Mouse (Mus musculus) thymus, postnatal 14 days (tissue): ENCODE measurements around the gene Brca1.
A peak's percentile ranks its signal among the peaks of the same experiment; 100 is the strongest.
"Not testable (repeated sequence)": the region's sequence is repeated elsewhere in the genome, so short reads cannot be mapped to it uniquely, and the experiment has no call there.

ENCODE experiments used
- DNase-seq: peaks from one replicate; pipeline ENCODE4 v3.0.0; 2021

Gene Brca1

DNA sequence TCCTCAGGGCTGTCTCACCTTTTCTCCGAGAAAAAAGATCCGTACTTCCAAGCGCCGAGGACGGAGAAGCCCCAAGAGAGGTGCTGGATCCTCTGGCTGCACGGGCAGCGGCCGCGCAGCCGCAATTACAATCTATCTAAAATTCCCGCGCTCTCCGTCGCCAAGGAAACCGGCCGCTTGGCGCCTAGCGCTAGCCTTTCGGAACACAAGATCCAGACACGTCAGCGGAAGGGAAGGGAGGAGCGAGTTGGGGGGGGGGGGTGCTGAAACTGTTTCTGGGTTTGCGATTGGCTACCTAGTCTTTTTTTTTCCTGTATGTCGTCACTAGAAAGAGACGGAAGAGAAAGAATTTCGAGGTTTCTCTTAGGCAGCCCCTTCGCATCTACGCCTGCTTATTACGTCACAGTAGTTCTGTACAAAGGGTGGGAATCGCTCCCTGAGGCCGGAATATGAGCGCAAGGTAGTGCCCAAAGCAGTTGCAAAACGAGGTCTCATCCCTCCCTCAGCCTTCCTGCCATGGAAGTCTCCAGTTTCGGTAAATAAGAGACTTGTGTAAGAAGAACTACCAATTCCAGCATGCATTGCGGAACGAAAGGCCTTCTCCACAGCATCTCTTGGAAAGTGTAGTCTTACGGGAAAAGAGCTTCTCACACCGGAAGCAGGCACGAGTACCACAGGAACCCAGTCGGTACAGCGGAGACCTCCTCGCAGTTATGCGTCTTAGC, at the start of gene Brca1, which contains the start of gene Nbr1:
TSS of gene Brca1 (minus strand) at position 205 of the 725 bp plus-strand sequence.
TSS of gene Nbr1 (plus strand) at position 399 of the 725 bp plus-strand sequence.
- peak; percentile 91 for DNase-seq

DNA sequence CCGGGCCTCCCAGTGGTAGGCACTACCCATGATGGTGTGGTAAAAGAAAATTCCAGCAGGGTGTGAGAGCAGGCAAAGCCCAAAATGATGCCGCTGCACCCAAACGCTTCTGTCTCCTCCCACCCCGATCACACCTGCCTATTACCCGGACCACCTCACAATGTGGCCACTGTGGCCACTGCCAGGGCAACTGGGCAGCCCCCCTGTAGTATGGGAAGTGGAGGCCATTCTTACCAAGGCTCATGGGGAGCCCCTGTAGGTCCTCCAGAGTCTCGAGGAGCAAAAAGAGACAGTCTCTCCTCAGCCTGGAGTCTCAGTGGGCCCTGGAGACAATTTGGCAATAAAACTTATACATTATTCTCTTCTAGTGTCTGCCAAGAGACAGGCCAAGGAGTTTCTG, 47.4 kb upstream of the Brca1 start, which contains the start of gene Gm11634:
TSS of gene Gm11634 (minus strand) at position 101 of the 400 bp plus-strand sequence.
- no peak for DNase-seq

DNA sequence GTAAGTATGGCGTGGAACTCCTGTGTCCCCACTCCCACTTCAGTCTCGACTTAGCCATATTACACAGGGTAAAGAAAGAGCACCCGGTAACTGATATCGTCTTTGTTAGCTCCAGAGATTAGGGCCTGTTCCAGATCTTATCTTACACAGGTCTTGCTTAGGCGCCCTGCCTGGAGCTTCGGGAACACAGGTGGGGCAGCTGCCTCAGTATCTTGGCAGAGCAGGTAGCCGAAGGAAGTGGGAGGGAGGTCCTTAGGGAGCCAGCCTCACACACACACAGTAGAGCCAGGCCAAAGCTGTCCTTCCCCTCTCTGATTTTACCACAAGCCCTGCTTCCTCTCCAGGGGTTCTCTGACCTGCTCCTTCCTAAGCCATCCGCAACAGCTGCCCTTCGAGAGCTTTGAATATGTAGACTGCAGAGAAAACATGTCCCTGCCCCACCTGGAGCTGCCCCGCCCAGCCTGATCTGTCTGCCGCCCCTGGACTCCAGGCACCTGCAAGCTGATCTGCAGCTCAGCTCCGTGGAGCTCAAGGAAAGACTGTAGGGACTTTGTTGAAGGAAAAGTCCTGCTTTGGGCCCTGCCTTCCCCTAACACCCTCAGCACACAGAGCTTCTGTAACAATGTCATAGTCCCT, 38.4 kb upstream of the Brca1 start:
- DNase-seq: no peak

DNA sequence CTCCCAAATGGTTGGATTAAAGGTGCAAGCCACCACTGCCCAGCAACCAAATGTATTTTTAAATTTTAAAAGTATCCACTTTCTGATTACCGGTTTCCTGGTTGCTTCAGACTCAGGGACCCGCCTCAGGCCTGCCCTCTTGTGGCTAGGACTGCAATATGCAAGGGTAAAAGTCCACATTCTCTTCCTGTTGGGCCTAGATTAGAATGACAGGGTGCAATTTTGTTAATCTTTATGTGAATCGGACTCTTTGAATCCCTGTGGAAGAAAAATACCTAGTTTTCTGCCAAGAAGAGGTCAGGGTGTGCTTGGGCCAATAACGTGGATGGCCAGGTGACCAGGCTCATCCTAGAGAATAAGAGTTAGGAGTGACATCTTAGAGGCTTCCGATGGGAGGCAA, 37.7 kb upstream of the Brca1 start:
- DNase-seq: peak; percentile 65

DNA sequence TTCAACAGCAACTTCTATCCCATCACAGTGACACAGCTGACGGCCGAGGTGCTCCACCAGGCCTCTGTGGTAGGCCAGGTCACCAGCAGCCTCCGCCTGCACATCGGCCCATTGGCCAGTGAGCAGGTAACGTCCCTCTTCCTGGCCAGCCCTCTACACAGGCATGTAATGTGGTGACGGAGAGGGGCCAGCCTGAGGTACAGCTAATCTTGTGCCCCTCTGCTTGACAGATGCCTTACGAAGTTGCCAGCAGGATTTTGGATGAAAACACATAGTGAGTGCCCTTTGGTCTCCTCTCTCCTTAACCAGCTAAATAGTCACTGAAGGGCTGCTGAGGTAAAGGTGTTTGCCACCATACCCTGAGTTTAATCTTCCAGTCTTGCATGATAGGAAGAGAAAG, 37.1 kb upstream of the Brca1 start:
- no peak for DNase-seq

DNA sequence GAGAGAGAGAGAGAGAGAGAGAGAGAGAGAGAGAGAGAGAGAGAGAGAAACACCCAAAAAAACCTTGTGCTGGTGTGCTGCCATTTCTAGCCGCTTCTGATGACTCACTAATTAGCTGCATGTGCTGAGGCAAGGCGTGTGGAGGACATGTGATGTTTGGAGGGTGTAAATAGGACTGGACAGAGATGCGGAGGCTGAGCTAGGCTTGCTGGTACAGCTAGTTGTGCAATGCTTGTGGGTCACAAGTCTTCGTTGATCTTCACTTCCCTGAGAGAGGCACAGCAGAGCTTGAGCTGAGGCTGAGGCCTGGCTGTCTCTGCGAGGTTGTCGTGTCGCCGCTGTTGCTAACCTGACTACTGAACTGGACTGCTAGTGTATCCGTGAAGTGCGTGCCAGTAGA, 35.9 kb upstream of the Brca1 start:
- DNase-seq: no peak

GRCm38 (mm10) chr11:101585805-101586204, 34.0 kb upstream of the Brca1 start:
- DNase-seq: no peak

DNA sequence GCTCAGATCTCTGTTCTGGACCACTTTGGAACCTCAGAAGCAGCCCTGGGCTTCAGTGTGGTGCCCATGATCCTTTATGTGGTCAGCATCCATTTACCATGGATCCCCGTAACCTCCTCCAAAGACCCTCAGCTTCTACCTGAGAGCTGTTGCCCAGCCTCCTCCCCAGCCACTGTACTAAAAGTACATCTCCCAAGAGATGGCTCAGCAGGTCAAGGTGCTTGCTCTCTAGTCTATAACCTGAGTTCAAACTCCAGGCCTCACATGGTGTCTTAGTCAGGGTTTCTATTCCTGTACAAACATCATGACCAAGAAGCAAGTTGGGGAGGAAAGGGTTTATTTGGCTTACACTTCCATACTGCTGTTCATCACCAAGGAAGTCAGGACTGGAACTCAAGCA, 33.3 kb upstream of the Brca1 start:
- not testable (repeated sequence) for DNase-seq

DNA sequence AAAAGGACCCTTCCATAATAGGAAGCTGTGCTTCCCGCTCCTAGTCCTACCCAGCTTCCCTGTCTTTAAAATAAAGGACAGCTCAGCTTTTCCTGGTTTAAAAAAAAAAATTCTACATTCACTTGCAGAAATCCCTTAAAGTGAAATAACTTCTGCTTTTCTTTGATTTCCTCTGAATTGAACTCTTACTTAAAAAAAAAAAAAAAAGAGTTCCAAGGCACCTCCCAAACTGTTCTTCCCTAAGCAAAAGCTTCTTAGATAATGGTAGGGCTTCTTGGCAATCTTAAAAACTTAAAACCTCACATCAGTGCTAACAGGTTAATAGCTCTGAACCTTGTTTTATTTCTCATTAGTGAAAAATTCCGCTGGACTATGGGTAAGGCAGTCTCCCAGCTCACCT, 31.4 kb upstream of the Brca1 start:
- no peak for DNase-seq

- peak; percentile 78 for DNase-seq
Observed at GRCm38 (mm10) chr11:101582054-101583035, 30.6 kb upstream of the Brca1 start, which contains the start of gene Tmem106a. Tmem106a (plus strand) TSS chr11:101582242.

GRCm38 (mm10) chr11:101581081-101581764, 29.5 kb upstream of the Brca1 start:
- no peak for DNase-seq

GRCm38 (mm10) chr11:101576116-101576515, 24.4 kb upstream of the Brca1 start:
- no peak for DNase-seq

- DNase-seq: no peak
Observed at GRCm38 (mm10) chr11:101568421-101568820, 16.7 kb upstream of the Brca1 start.

DNA sequence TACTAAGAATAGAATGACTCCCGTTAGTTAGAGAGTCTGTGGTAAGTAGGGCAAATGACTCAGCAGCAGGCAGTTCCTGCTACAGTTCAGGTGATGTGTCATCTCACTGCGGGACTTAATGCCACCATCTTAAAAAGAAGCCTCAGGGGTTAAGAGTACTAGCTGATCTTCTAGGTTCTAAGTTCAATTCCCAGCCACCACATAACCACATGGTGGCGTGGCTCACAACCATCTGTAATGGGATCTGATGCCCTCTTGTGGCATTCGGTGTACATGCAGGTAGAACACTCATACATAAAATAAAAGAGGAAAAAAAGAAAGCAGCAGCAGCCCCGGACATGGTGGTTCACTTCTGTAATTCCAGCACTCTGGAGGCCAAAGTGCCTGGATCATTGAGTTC, 10.6 kb upstream of the Brca1 start:
- DNase-seq: peak; percentile 69

GRCm38 (mm10) chr11:101556954-101557353, 5.2 kb upstream of the Brca1 start:
- DNase-seq: no peak

GRCm38 (mm10) chr11:101556541-101556940, 4.8 kb upstream of the Brca1 start:
- DNase-seq: no peak

DNA sequence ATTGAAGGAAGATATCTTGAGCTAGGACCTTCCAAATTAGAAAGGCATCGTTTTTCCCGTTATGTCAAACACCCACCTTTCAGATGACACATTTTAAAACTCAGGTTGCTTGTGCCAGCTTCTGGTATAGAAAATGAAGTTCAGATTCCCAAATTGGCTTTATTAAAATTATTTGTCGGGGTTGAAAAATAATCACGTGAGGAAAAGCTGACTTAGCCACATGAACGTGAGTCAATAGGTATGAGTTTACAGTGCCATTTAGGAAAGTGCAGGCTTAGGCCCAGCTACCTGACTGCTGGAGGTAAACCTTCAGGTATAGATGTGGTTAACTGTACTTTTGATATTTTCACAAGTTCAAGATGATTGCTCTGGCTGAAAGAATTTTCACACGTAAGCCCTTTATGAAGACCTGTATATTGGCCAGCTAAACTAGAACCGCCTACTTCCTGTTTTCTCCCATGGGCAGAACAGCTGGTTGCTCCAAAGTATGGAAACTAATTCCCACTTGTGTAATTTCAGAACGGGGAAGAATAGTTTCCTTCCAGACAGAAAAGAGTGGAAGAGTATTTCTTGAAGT, 1.7 kb upstream of the Brca1 start:
- DNase-seq: no peak

DNA sequence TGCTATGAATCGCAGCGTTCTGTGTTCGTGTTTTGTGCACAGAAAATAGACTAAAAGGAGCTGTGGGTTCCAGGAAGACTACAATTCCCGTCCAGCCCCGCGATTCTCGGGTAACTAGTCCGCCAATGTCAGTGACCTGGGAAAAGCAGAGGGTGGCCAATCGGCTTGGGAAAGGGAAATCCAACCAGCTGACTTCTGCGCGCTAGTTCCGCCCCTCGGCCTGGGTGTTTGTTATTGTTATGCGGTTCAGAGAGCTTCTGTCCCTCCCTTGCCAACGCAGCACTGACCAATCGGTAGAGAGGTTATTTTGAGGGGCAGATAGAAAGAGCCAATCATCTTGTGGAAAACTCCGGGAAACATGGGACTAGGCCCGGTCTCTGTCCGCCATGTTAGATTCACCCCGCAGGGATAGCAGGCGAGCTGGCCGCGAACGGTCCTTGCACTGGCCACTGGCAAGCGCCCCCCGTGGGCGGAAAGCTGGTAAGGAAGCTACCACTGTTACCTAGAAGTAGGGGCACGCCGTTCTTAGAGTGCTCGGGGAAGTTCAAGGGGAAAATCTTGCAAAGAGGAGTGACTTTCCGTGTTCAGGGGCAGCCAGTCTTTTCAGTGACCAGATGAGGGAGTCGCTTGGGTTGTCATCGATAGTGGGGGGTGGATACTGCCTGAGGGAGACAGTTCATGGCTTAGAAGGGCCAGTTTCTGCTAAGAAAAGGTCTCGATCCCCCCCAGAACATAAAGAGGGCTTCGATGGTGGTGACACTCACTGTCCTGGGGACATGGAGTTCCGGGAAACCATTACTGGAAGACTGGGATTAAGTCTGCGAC, 933 bp upstream of the Brca1 start:
- DNase-seq: peak; percentile 95

DNA sequence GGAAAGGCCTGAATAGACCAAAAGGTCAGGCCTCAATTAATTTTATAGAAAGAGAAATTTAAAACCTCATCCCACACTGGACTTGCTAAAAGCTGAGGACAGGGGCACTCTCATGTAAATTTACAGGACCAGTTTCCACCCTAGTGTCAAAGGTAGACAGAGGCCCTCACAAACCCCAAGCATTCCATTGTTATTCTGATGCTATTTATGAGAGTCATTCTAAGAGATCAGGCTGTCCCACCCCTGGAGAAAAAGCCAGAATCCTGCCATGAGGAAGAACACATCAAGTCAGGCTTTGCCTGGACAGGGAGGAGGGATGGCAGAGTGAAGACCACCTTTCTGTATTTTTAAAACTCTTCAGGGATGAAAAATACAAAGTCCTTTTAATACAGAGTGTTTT, 3.2 kb downstream of the Brca1 start:
- DNase-seq: no peak

DNA sequence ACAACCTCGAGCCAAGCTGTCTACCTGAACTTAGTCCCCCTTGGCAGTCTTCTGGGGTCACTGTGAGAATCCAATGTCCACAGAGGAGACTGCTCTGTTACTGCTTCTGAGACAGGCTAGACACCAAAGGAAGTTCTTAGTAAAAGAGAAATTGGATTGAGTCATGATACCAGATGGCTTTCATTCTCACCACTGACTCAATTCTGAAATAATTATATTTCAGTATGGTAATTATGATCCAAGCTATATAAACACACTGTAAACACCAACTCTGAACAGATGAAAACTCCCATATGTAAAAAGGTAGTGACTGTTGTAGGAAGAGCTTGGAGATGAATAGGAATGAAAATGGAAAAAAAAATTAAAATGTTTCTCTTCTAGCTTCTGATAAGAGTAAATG, 7.6 kb downstream of the Brca1 start:
- no peak for DNase-seq

GRCm38 (mm10) chr11:101543533-101543932, 8.2 kb downstream of the Brca1 start:
- no peak for DNase-seq
